Mouse (Mus musculus) C2C12 (cell line): Measurements from ENCODE around the gene Tdrd5. TPM values are rescaled to one million over a fixed set of nuclear protein-coding genes. Genes with fewer than 3 reads are reported as not detected.

Experiments used
- H3K27me3 ChIP-seq: one replicate; pipeline ENCODE4 v1.6.1; 2011; ENCODE audit not compliant: control insufficient read depth, insufficient read depth, insufficient read length
- H3K36me3 ChIP-seq: one replicate; pipeline ENCODE4 v1.6.1; 2011; ENCODE audit not compliant: control insufficient read depth, insufficient read depth
- H3K4me3 ChIP-seq: one replicate; pipeline ENCODE4 v1.5.1; 2011; ENCODE audit warnings: mild to moderate bottlenecking, control low read depth; ENCODE audit not compliant: poor library complexity, insufficient read depth, severe bottlenecking
- H3K79me2 ChIP-seq: one replicate; pipeline ENCODE4 v1.6.1; 2011; ENCODE audit not compliant: control insufficient read depth, insufficient read depth
- H3K79me3 ChIP-seq: one replicate; pipeline ENCODE4 v1.6.1; 2011; ENCODE audit warnings: low read depth, control low read depth
- H3ac ChIP-seq: one replicate; pipeline ENCODE3; 2011; ENCODE audit warnings: low read depth; ENCODE audit not compliant: control insufficient read depth, insufficient read length
- CEBPB ChIP-seq: IDR thresholded peaks from one replicate; pipeline ENCODE4 v1.6.1; 2011; ENCODE audit warnings: low read depth, mild to moderate bottlenecking, control low read depth, moderate library complexity
- CTCF ChIP-seq: IDR thresholded peaks from one replicate; pipeline ENCODE4 v1.5.1; 2011; ENCODE audit not compliant: control insufficient read depth, insufficient read depth, insufficient read length
- FOSL1 ChIP-seq: IDR thresholded peaks from one replicate; pipeline ENCODE4 v1.8.0; 2011; ENCODE audit warnings: mild to moderate bottlenecking, low read length; ENCODE audit not compliant: poor library complexity, insufficient read depth, severe bottlenecking
- MAX ChIP-seq: IDR thresholded peaks from one replicate; pipeline ENCODE4 v1.6.1; 2011; ENCODE audit warnings: mild to moderate bottlenecking, control low read depth
- MYOD1 ChIP-seq: IDR thresholded peaks from one replicate; pipeline ENCODE4 v1.6.1; 2011; ENCODE audit warnings: low read depth; ENCODE audit not compliant: control insufficient read depth, insufficient read length
- MYOG ChIP-seq: IDR thresholded peaks from one replicate; pipeline ENCODE4 v1.6.1; 2011; ENCODE audit not compliant: control insufficient read depth, insufficient read length; ENCODE audit errors: extremely low read depth
- USF1 ChIP-seq: IDR thresholded peaks from one replicate; pipeline ENCODE4 v1.6.1; 2011; ENCODE audit warnings: low read depth, mild to moderate bottlenecking, control low read depth, moderate library complexity
- polyA plus RNA-seq: library from polyadenylated mRNA; unstranded; fragments of >200 nt; fragmentation: generic; extraction: Trizol; gene quantifications from one replicate; pipeline ENCODE4 v1.2.1, GENCODE M21; 2012; ENCODE audit warnings: missing spikeins

Gene Tdrd5
- polyA plus RNA-seq, 1 experiment: 0.01 TPM

- no peak for TF ChIP-seq MYOG
- TF ChIP-seq USF1: no peak
- no peak for TF ChIP-seq MAX
- no peak for TF ChIP-seq CTCF
- TF ChIP-seq CEBPB: no peak
- no peak for TF ChIP-seq MYOD1
- TF ChIP-seq FOSL1: no peak
- Histone ChIP-seq H3K79me2 (no peaks in the 10 kb centered on the region), H3K36me3 (no peaks in the 10 kb centered on the region), H3K4me3 (no peak overlapping the region), H3ac (no peak overlapping the region), H3K27me3 (no peaks in the 10 kb centered on the region), H3K79me3 (no peaks in the 10 kb centered on the region)
These were observed 55.6 kb downstream of the Tdrd5 start for GRCm38 (mm10) chr1:156247893-156248292.

GRCm38 (mm10) chr1:156241713-156242348 lies 61.6 kb downstream of the Tdrd5 start:
- no peaks in the 10 kb centered on the region for H3K79me3 ChIP-seq
- H3K4me3 ChIP-seq: no peak overlapping the region

GRCm38 (mm10) chr1:156241035-156241434 lies 62.4 kb downstream of the Tdrd5 start:
- Histone ChIP-seq H3ac (no peak overlapping the region), H3K36me3 (no peaks in the 10 kb centered on the region), H3K79me3 (no peaks in the 10 kb centered on the region), H3K4me3 (no peak overlapping the region), H3K27me3 (no peaks in the 10 kb centered on the region), H3K79me2 (no peaks in the 10 kb centered on the region)
- TF ChIP-seq CTCF (no peak), MAX (no peak), MYOD1 (no peak), MYOG (no peak), FOSL1 (no peak), USF1 (no peak), CEBPB (no peak)

More at GRCm38 (mm10) chr1:156241713-156242348, 61.6 kb downstream of the Tdrd5 start:
- no peak overlapping the region for H3ac ChIP-seq
- no peaks in the 10 kb centered on the region for H3K27me3 ChIP-seq
- TF ChIP-seq MYOG (no peak), USF1 (no peak), MYOD1 (no peak), CTCF (no peak), FOSL1 (no peak), CEBPB (no peak)
- no peaks in the 10 kb centered on the region for H3K79me2 ChIP-seq
- no peaks in the 10 kb centered on the region for H3K36me3 ChIP-seq

GRCm38 (mm10) chr1:156231122-156231521 lies 72.3 kb downstream of the Tdrd5 start:
- Histone ChIP-seq H3K27me3 (no peaks in the 10 kb centered on the region), H3K79me2 (no peaks in the 10 kb centered on the region), H3K4me3 (no peak overlapping the region), H3K79me3 (no peaks in the 10 kb centered on the region), H3ac (no peak overlapping the region), H3K36me3 (no peaks in the 10 kb centered on the region)
- TF ChIP-seq MYOG (no peak), USF1 (no peak), MAX (no peak), CTCF (no peak), FOSL1 (no peak), CEBPB (no peak), MYOD1 (no peak)

DNA sequence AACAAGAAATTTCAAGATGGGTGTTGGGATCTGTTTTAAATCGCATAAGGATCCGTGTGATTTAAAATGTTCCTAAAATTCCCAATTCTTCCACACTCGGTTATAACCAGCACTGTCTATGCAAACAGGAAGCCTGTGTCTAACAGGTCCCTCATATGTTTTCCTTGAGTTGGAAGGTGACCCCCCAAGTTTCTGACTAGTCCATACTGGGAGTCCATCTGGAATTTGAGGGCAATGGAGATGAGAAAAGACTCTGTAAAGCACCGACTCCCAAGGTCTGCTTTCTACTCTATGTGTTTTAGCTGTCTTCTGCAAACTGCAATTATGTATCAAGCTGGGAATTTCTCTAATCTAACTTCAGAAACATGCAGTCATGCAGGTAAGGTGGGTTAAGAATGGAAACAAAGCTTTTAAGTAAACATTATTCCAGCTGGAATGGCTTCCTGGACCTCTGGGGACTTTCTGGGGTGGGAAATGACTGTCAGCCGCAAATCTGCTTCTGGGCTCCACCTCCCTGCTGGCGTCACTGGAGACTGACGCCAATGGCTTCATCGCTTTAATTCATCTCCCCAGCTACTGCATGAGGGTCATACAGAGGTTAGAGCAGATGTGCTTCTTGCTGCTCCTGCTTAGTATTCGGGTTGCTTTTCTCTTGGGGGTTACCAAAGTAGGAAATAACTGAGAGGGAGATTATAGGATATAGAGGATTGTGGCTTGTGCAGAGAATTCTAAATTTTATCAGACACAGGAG lies 73.0 kb downstream of the Tdrd5 start:
- no peak overlapping the region for H3K4me3 ChIP-seq
- no peaks in the 10 kb centered on the region for H3K27me3 ChIP-seq
- no peaks in the 10 kb centered on the region for H3K79me3 ChIP-seq
- H3K79me2 ChIP-seq: no peaks in the 10 kb centered on the region
- TF ChIP-seq CEBPB (no peak), MYOD1 (no peak), FOSL1 (no peak), MYOG (no peak), MAX (no peak), USF1 (no peak), CTCF (no peak)
- H3ac ChIP-seq: no peak overlapping the region
- no peaks in the 10 kb centered on the region for H3K36me3 ChIP-seq
